Mouse (Mus musculus): ENCODE measurements around the gene Ubr7. TPM values are rescaled to one million over a fixed set of nuclear protein-coding genes. Genes with fewer than 3 reads are reported as not detected.
A peak's percentile ranks its signal among the peaks of the same experiment; 100 is the strongest.

Gene Ubr7
- total RNA-seq (2022), result 10 to 100 TPM; 16.0 to 16.9 (median 16.3) TPM

DNA sequence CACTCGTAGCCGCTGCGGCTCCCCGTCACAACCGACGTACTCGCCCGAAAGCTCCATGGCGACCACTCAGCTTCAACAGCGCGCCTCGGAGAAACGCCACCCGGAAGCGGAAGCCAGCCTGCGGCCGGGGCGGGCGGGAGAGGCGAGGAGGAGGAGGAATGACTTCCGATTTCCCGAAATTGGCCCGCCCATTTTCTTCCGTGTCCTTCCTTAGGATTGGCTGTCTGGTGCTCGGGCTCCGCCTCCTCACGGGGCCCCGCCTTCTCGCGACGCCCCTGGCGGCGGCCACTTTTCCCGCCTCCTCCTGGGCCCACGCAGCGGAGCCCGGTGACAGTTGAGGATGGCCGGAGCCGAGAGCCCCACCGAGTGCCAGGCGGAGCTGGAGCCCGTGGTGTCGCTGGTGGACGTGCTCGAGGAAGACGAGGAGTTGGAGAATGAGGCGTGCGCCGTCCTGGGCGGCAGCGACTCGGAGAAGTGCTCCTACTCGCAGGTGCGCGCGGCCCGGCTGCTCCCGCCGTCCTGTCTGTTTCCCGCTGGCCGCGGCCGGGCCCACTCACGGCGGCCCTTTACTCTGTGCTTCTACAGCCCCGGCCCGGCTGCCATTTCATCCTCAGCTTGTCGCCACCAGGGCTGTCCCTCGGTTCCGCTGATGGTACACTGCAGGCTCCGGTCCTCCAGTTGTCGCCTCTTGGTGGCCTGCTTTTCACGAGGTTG lies at the start of gene Ubr7, which contains the start of the genes Gm28051 and Gon7:
Gene Ubr7, plus strand, starts transcription at position 279 of the 714 bp plus-strand sequence.
Gene Gm28051, minus strand, starts transcription at position 77 of the 714 bp plus-strand sequence.
Gene Gon7, minus strand, starts transcription at position 115 of the 714 bp plus-strand sequence.
- peak; percentile 93 for DNase-seq (ENCODE audit: low spot score in 2 of 2)

DNA sequence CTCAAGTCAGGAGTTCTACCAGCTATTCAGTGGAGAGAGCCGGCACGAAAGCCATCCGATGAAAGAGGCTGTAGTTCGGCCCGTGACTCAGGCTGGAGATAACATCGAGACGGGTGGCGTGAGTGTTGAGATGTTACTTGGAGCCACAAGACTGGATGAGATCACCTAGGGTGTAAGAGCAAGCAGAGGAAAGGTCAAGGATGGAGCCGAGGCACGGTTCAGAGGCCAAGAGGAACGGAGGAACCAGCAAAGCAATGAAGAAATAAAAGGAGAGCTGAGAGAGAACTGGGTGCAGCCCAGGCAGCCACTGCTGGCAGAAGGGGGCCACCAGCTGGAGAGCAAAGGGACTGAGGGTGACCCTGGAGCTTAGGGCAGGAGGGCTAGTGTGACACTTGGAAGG lies 49.5 kb upstream of the Ubr7 start:
- DNase-seq (ENCODE audit: low spot score in 2 of 2), result peak; percentile 37 to 38

DNA sequence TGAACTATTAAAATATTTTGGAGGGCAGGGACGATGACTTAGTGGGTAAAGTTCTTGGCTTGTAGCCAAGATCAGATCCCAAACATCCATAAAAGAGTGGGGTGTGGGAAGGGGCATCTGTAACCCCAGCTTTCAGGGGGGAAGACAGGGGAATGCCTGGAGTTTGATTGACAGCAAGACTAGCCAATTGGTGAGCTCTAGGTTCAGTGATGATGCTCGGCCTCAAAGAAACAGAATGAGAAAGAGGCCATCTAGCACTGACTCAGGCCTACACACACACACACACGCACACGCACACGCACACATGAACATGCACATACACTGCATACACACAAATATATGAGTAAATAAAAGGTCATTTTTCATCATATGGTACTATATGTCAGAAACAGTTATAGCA lies 47.9 kb upstream of the Ubr7 start:
- DNase-seq (ENCODE audit: low spot score in 2 of 2), result no peak

DNA sequence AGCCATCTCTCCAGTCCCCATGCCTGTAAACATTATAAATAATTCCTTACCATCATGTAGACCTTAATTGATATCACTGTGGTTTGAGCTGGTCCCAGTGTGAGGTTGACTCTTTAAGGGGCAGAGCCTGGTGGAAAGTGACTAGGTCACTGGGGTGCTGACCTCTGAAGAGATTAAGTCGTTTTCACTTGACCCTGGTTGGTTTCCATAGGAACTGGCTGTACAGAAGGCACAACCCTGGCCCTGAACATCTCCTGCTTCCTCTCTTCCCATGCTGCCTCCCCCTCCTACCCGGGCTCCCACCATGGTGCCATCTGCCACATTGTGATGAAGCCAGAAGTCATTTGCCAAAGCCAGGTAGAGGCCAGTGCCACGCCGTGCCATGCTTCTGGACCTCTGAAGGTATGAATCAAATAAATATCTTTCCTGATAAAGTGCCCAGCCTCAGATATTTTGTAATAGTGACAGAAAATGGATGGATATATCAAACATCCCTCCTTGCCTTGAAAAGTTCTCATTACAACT lies 46.9 kb upstream of the Ubr7 start:
- DNase-seq (ENCODE audit: low spot score in 2 of 2), result no peak

DNA sequence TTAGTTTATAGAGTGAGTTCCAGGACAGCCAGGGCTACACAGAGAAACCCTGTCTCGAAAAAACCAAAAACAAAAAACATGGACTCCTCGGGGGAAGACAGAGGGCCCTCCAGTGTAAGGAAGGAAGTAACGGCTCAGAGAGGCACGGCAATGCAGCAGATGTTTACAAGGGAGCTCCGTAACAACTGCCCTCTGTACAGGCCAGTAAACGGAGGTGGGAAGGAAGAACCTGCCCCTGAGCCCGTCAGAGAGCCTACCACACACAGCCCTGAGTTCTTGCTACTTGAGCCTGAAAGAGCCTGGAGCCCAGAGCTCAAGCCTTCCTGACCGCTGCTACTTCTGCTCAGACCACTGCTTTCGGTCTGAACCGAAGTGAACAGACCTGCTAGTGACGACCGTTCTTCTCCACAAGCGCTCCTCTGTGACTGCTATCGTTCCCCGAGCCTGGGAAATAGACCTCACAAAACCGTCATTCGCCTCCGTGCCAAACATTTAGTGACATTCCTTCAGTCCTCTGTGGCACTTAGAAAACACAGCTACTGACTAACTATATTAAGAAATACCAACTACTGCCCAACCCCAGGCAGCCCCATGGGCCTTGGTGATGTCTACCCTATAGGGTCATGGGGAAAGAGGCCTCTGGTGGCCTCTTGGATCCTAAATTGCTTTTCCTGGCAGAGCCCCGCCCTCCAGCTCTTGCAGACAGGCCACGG lies 44.5 kb upstream of the Ubr7 start:
- no peak for DNase-seq (ENCODE audit: low spot score in 2 of 2)

DNA sequence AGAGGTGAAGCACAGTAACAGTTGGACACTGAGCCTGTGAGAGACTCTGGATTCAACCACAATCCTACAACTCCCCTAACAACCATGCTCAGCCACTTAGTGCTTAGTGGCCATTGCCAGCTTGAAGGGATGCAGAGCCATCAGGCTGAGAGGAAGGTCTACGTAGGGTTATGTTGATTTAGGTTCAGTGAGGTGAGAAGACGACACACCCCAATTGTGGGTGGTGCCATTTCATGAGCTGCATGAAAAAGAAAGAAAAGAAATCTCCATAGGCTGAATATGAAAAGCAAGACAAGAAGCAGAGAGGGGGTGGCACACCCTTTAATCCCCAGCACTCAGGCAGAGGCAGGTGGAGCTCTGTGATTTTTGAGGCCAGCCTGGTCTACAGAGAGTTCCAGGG lies 43.7 kb upstream of the Ubr7 start:
- DNase-seq (ENCODE audit: low spot score in 2 of 2), result no peak

DNA sequence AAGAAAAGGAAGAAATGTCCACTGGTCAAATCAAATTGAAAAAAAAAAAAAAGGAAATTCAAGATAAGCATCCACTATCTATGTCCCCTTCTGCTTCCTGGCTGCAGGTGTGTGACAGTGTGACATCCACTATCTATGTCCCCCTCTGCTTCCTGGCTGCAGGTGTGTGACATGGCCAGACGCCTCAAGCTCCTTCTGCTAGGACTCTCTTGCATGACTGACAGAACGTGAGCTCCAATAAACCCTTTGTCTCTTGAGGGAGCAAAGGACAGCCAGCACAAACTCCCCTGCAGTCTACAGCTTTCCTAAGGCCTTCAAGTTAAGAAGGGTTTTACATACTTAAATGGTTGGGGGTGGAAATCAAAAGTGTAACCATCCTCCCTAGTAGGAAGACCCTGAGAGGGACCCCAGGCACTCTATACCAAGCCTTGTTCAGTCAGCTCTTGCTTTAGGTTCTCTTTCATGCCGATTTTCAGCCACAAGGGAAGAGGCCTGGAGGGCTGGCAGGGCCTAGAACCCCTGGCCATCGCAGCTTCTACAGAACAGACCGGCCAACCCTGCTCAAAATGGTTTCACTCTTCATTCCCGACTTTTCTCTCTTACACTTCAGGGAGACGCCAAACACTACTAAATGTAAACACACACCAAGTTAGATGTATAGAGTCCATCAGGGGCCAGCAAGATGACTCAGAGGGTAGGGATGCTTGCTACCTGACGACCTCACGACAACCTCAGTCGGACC lies 42.9 kb upstream of the Ubr7 start:
- DNase-seq (ENCODE audit: low spot score in 2 of 2), result no peak

DNA sequence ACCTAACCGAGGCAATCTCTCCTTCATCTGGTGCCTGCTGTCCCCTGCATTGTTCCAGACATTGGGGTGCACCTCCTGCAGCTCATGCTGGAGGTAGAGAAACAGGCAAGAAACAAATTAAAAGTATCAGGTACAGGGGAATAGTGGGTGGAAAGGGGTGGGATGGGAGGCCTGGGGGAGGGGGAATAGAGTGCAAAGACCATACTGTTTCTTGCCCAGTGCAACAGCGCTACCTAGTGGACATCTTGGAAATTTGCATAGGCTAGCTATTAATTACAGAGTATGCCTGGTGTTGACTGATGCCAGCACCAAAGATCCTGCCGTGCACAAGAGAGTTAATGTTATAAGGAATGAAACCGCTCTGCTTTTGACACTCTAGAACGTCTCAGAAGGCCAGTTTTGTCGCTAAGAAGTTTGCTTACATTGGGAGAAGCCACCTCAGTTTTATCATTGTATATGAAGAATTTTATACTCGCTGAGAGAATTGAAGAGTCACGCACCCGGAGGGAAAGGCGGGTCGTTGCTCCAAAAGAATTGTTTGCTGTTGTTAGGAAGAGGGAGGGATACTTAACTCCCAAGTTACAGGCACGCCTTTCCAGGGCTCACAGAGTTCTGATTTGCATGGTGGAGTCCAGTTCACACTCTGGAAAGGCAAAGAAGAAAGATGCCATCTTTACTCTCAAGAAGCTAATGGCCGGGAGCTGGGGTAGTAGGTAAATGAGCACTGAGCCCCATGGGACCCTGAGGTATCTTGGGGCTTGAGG lies 38.0 kb upstream of the Ubr7 start:
- no peak for DNase-seq (ENCODE audit: low spot score in 2 of 2)

DNA sequence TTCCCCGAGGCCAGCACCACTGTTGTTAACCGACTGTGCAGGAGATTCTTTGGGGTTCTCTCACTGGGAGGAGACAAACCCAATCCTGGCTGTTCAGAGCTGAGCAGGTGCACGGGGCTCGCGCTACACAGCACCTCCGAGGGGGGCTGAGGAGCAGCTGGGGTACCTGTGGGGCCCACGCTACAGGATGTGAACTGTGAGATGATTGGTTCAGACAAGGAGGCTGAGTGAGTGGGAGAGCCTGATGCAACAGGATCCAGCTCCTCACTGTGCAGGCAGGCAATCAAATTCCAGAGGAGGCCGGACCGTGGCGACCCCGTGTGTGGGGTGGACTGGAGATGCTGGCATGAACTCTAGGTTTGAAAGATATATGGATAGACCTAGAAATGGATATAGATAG lies 35.3 kb upstream of the Ubr7 start:
- DNase-seq (ENCODE audit: low spot score in 2 of 2), result no peak

DNA sequence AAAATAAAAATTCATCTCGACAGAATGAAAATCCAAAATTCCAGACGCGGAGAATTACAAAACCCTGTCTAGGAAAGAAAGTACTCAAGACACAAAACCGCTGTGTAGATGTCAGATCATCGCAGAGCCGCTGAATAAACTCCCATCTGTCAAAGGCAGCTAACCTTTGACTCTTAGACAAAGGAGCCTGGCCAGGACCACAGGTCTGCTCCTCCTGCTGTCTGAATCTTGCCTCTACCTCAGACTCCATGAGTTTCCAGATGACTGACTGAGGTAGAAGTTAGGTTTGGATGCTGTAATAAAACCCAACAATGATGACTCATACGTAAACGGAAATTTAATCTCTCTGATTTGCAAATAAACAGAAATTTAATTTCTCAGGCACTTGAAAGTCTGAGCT lies 34.8 kb upstream of the Ubr7 start:
- DNase-seq (ENCODE audit: low spot score in 2 of 2), result no peak

DNA sequence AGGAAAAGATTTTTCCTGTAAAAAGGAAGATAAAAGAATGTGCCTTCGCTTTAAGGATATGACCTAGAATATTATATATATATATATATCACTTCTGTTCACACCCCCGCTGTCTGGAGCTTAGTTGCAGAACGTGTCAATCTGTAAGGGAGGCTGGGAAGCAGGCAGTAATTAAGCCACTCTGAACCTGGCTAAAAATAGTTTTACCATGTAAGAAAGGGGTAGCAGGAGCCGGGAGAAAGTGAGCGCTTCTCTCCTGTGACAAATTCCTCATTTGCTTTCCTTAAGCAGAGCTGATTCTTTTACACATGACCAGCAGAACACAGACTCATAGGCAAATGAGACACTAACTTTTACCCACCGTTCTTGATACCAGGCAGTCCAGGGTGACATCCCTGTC lies 33.9 kb upstream of the Ubr7 start:
- DNase-seq (ENCODE audit: low spot score in 2 of 2), result no peak

DNA sequence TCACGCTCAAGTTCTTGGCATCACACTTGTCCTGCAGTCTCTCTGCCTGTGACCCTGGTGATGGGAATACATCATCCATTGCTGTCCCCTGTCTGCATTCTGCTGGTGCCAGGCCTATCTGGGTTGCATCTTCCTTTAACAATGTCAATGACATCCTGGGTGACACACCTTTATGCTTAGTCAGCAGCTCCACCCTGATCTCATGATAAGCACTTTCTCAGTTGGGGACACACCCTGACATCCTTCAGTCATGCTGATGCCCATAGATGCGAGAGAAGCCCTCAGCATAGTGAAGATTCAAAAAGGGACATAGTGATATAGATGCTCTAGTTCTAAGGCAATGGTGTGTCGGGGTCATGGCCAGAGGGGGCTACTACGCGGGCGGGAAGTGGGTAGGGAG lies 32.6 kb upstream of the Ubr7 start:
- DNase-seq (ENCODE audit: low spot score in 2 of 2), result no peak

DNA sequence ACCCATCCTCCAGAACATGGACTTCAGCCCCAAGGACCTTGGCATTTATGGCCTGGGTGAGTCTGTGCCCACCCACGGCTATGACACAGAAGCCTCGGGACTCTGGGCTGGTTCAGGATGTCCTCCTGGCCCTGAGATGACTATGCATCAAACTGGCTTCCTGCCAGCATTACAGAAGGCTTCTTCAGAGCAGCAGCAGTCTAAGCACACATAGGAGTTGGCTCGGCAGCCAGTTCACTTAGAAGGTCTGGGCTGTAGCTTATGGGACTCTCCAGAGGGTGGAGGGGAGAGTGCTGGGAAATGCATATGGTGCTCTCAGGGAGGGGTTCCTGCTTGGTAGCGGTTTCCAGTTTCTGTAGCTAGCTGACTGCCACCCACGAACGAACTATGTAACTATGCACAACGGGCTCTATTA lies 32.0 kb upstream of the Ubr7 start:
- no peak for DNase-seq (ENCODE audit: low spot score in 2 of 2)

DNA sequence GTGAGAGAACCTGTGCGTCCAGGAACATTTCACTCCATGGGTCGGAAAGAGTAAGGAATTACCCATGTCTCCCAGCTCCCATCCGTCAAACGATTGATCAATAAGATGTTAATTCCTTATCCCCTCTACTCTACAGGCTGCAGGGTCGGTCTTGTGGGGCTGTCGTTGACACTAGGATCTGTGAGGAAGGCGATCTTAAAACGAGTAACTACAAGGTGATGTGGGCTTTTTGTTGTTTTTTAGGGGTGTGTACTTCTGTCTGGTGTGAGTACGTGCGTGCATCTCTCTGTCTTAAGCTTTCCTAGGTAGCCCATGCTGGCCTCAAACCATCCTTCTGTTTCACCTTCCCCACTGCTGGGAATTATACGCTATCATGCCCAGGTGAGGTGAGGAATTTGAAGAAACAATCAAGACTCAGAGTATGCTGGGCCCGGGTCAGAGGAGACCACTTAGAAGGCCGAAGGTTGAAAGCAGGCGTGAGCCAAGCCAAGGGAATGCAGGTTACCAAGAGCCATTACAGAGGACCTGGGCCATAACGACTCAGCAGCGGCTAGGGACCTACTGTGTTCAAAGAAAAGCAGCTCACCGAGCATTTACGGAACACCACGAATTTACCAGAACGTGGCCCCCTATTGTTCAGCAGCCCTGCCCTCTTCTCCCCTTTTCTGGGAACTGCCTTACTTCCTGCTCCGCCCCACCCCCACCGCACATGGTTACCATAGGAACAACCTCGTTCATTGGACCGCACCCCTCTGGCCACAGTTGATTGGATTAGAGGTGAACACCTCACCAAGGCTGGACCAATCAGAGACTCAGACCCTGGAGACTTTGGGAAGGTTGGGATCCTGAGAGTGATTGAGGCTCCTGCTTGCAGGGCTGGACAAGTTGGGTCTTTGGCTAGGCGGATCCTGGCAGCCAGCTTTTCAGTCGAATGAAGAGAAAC lies 27.6 kb upstream of the Ubr7 start:
- DNase-seq (ENCODE audit: low spot score in 2 of 2), result no peak

DNA sequence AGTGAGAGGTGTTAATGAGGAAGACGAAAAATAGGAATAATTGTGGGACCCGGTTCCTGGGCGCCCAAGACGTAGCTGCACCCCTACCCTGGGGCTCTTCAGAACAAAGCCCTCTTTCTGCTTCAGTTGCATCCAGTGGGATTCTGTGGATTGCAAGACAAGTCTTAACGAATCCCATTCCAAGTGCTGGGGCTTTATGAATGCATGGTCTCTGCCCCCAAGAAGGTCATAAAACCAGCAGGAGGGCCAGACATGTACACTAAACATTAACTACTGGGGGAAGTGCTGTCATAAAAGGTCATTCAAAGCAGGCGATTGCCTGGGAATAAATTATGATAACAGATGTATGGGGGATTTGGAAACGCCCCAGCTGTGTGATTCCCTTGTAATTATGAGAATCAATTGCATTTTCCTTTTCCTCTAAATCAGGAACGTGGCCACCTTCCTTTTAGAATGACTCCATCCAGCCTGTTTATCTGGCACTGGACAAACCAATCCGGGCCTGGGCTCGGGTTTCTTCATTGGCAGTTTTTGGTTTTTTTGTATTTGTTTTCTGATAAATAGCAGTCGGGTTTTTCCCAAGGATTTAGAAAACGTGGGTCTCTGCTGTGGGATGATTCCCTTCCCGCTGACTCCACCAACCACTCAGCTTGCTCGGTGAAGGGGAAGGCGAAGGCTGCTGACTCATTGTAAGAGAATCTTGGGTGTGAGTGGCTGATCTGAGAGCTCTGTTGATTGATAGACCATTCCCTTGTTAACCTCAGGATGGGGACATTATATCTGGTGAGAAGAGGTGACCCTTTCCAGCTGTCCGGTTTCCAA lies 26.8 kb upstream of the Ubr7 start:
- DNase-seq (ENCODE audit: low spot score in 2 of 2), result no peak

DNA sequence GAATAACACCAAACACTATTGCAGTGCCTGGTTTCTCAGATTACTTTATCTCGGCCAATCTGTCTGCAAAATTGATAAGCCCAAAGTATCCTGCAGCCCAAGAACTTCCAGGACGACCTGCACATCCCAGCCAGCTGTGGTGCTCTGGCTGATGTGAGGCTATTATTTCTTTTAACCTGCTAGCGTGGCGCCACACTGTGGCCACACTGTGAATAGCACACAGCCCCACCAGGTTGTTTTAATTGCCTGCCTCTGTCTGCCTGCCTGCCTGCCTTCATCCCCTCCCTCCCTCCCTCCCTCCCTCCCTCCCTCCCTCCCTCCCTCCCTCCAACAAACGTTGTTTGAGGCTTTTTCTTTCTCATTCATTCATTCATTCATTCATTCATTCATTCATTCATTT lies 24.4 kb upstream of the Ubr7 start:
- DNase-seq (ENCODE audit: low spot score in 2 of 2), result peak in 1 of 2 experiments; percentile 31

DNA sequence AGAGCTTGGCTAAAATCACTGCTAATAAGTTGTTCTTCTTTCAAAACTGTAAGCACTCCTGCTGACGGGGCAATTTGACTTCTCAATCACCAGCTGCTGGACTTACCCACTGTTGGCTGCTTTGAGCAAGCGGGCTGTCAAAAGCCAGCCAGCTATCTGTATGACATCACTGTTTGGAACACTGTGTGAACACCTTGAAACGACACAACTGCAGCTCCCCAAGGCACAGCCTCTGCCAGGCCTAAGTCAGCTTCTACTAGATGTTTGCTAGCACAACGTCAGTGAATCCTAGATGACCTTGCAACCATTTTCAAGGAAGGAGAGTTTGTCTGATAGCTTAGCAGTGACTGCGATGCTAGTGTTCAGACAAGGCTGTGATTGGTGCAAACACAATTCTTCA lies 18.7 kb upstream of the Ubr7 start:
- no peak for DNase-seq (ENCODE audit: low spot score in 2 of 2)

DNA sequence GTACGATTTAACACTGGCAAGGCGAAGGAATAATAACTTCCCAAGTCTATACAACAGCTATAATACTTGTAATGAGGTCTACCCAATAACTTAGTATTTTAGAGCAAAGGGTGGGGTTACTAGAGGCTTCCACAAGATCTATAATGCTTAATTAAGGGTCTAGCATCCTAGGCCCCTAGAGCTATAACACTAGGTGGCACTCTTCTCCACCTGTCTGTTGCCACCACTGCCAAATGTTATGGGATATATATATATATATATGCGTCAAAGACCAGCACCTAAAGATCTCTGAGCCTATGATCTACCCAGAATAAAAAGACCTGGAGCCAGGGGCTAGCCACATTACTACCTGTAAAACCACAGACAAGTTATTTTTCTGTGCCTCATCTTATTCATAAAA lies 17.5 kb upstream of the Ubr7 start:
- DNase-seq (ENCODE audit: low spot score in 2 of 2), result no peak

DNA sequence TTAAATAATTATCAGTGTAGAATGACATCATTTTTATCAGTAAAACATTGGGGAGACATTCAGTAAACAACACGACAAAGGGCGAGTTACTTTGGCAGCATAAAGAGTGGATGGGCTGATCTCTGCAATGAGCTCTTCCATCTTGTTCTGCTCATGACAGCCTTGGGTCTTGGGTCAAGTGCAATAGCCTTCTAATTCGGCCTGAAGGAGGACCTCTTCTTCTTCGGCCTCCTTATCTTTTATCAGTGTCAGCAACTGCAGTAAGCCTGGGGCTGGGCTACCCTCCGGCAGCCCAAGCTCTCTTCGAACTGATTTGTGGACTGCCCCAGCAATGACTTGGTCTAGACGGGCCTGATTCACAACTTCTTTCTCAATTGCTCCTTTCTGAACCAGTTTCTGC lies 15.7 kb upstream of the Ubr7 start:
- no peak for DNase-seq (ENCODE audit: low spot score in 2 of 2)

Measured in gastrocnemius, adult 8-10 months (tissue).